Comparison of ENCODE assay signal across 13 mouse cellular contexts in genomic region chr15:84593514-84593913, GRCm38 (mm10). TPM values are rescaled to one million over a fixed set of nuclear protein-coding genes. Genes with fewer than 3 reads are reported as not detected.
A peak's percentile ranks its signal among the peaks of the same experiment; 100 is the strongest.
DNase-seq lines count a peak whose midpoint lies in the region; ATAC-seq and TF ChIP-seq lines count a peak whose summit lies in the region.
"Had no signal": no experiment of that assay in that cellular context is flagged by ENCODE, and none has a peak within 500 bp of the region (broad histone marks: within the 10 kb centered on the region; RNA-seq: fewer than 3 reads in every experiment).

No protein-coding gene starts in this region.

- TF ChIP-seq CTCF in kidney, postnatal 0 days (IDR thresholded peaks at IDR 0.05; ENCODE audit: low read depth): peak; percentile 68
- peak; percentile 56 for TF ChIP-seq CTCF in brain, embryonic 14.5 days (IDR thresholded peaks at IDR 0.05; ENCODE audit: borderline replicate concordance, extremely low read depth, insufficient read depth, insufficient read length)

- H3K36me3 ChIP-seq in kidney, postnatal 0 days (ENCODE audit: insufficient read depth, low read length): no peaks in the 10 kb centered on the region
- no peaks in the 10 kb centered on the region for H3K36me3 ChIP-seq in kidney, embryonic 16.5 days (ENCODE audit: insufficient read depth, low read length)
- H3K36me3 ChIP-seq in midbrain, embryonic 11.5 days (ENCODE audit: control insufficient read depth, insufficient read depth, low read length): no peaks in the 10 kb centered on the region
- H3K36me3 ChIP-seq: intestine, embryonic 15.5 days had no signal

- no peak overlapping the region for H3K9ac ChIP-seq in kidney, postnatal 0 days (ENCODE audit: low read depth, low read length)
- no peak overlapping the region for H3K9ac ChIP-seq in kidney, embryonic 16.5 days (replicated peaks; ENCODE audit: low read length)
- H3K9ac ChIP-seq in midbrain, embryonic 11.5 days (ENCODE audit: low read length): peak overlapping the region; percentile 10; the same call in 1 of the 2 replicates
- H3K9ac ChIP-seq: intestine, embryonic 15.5 days had no signal

- H3K27ac ChIP-seq in kidney, postnatal 0 days: no peak overlapping the region
- H3K27ac ChIP-seq in kidney, embryonic 16.5 days (ENCODE audit: low read length): no peak overlapping the region
- H3K27ac ChIP-seq in midbrain, embryonic 11.5 days (ENCODE audit: low read depth, low read length): no peak overlapping the region; the same call in 1 of the 2 replicates
- H3K27ac ChIP-seq: intestine, embryonic 15.5 days had no signal

- no peak for TF ChIP-seq POLR2A in brain, embryonic 14.5 days (IDR thresholded peaks at IDR 0.05; ENCODE audit: borderline replicate concordance, extremely low read depth, insufficient read depth, insufficient read length, poor library complexity, severe bottlenecking)

- no peaks in the 10 kb centered on the region for H3K4me1 ChIP-seq in kidney, postnatal 0 days (replicated peaks; ENCODE audit: insufficient read depth, low read length)
- H3K4me1 ChIP-seq in kidney, embryonic 16.5 days (ENCODE audit: insufficient read depth, low read length): peaks cover 13% of the 10 kb centered on the region
- H3K4me1 ChIP-seq in midbrain, embryonic 11.5 days (ENCODE audit: control insufficient read depth, insufficient read depth, low read length): peaks cover 12% of the 10 kb centered on the region
- H3K4me1 ChIP-seq: intestine, embryonic 15.5 days had no signal

- ATAC-seq in kidney, postnatal 0 days (replicated peaks; ENCODE audit: low FRiP score, low read depth): no peak
- no peak for ATAC-seq in kidney, embryonic 16.5 days (ENCODE audit: low FRiP score, low TSS enrichment)
- ATAC-seq in midbrain, embryonic 11.5 days (ENCODE audit: low FRiP score): 0 out of 2 replicates have a peak, but pooled peaks have one; percentile 22
- ATAC-seq in megakaryocyte-erythroid progenitor cell, adult 5-6 weeks (replicated peaks; ENCODE audit: low FRiP score, low TSS enrichment, poor library complexity, severe bottlenecking): no peak
- ATAC-seq: activated CD4-positive, CD25-positive, alpha-beta regulatory T cell, adult 4 months; intestine, embryonic 15.5 days had no signal

- H3K4me2 ChIP-seq in kidney, postnatal 0 days (ENCODE audit: low read length): no peak overlapping the region
- no peak overlapping the region for H3K4me2 ChIP-seq in kidney, embryonic 16.5 days (replicated peaks; ENCODE audit: low read depth, low read length)
- no peak overlapping the region for H3K4me2 ChIP-seq in midbrain, embryonic 11.5 days
- H3K4me2 ChIP-seq: intestine, embryonic 15.5 days had no signal

- H3K9me3 ChIP-seq in kidney, postnatal 0 days (replicated peaks; ENCODE audit: low read length): no peaks in the 10 kb centered on the region
- H3K9me3 ChIP-seq in kidney, embryonic 16.5 days (ENCODE audit: low read length): no peaks in the 10 kb centered on the region
- H3K9me3 ChIP-seq in midbrain, embryonic 11.5 days (ENCODE audit: control insufficient read depth, low read length): no peaks in the 10 kb centered on the region
- H3K9me3 ChIP-seq: intestine, embryonic 15.5 days had no signal

- no peaks in the 10 kb centered on the region for H3K27me3 ChIP-seq in kidney, postnatal 0 days (ENCODE audit: insufficient read depth, low read length)
- no peaks in the 10 kb centered on the region for H3K27me3 ChIP-seq in kidney, embryonic 16.5 days (ENCODE audit: insufficient read depth, low read length)
- H3K27me3 ChIP-seq in midbrain, embryonic 11.5 days (ENCODE audit: control insufficient read depth, insufficient read depth, low read length): no peaks in the 10 kb centered on the region
- H3K27me3 ChIP-seq: intestine, embryonic 15.5 days had no signal

- DNase-seq in kidney, postnatal 0 days (ENCODE audit: low spot score): peak; percentile 68
- peak; percentile 38 to 40 for DNase-seq in B cell, adult 2 months
- DNase-seq in brain, embryonic 14.5 days (ENCODE audit: low read depth): peak; percentile 68
- DNase-seq in midbrain, embryonic 11.5 days (ENCODE audit: low spot score, missing footprints): peak; percentile 91
- no peak for DNase-seq in adrenal gland, postnatal 4 days (ENCODE audit: low spot score in 2 of 2)
- DNase-seq in adrenal gland, adult 2 months: no peak
- DNase-seq: cerebellum, adult 9-11 months; left cerebral cortex, postnatal 4 days; thymus, postnatal 25 days had no signal

- WGBS in kidney, postnatal 0 days: 9% methylated on average over 9 of the region's 9 CpGs
- 10% methylated on average over 9 of the region's 9 CpGs for WGBS in kidney, embryonic 16.5 days
- 24% methylated on average over 9 of the region's 9 CpGs for WGBS in midbrain, embryonic 11.5 days

- H3K4me3 ChIP-seq in kidney, postnatal 0 days (replicated peaks; ENCODE audit: low read depth, low read length): no peak overlapping the region
- no peak overlapping the region for H3K4me3 ChIP-seq in kidney, embryonic 16.5 days (ENCODE audit: low read length)
- H3K4me3 ChIP-seq in midbrain, embryonic 11.5 days (ENCODE audit: low read depth, low read length): no peak overlapping the region
- H3K4me3 ChIP-seq: intestine, embryonic 15.5 days had no signal

RNA-seq across cellular contexts. Expression of gene Rtl6, which starts 35.9 kb away (rescaled TPM):
- polyA plus RNA-seq in kidney, postnatal 0 days (2015; fragmentation: Nextera tagmentation; extraction: Ambion mirVana): 11.2 and 11.6 TPM in 2 replicates
- polyA plus RNA-seq in kidney, embryonic 16.5 days (2015; fragmentation: Nextera tagmentation; extraction: Ambion mirVana): 16.6 and 17.7 TPM in 2 replicates
- 50.4 and 70.9 TPM in 2 replicates for polyA plus RNA-seq in brain, embryonic 14.5 days (2012; rRNA removed)
- 19.6 and 20.3 TPM in 2 replicates for polyA plus RNA-seq in midbrain, embryonic 11.5 days (2014; fragmentation: Nextera tagmentation; extraction: Ambion mirVana)
- 10 to 100 TPM; 14.5 to 16.6 TPM for total RNA-seq in adrenal gland, postnatal 4 days (2021)
- total RNA-seq in megakaryocyte-erythroid progenitor cell, adult 5-6 weeks (2014; fragmentation: Nextera tagmentation): 1.1 and 3.1 TPM in 2 replicates
- total RNA-seq in megakaryocyte-erythroid progenitor cell, adult 5-6 weeks (2017): 2.0 and 2.9 TPM in 2 replicates
- total RNA-seq in adrenal gland, adult 2 months (2021): 1 to 10 TPM; 3.9 to 8.9 TPM
- polyA plus RNA-seq in adrenal gland, adult 2 months (2012; rRNA removed): 9.1 and 10.1 TPM in 2 replicates

Comparison
In these comparisons a context has a peak if more than half of its experiments do, and no peak if none do; other contexts are left out.
1. DNase-seq: peak in kidney, postnatal 0 days (single experiment), B cell, adult 2 months (2 of 2), brain, embryonic 14.5 days (single experiment) and midbrain, embryonic 11.5 days (single experiment); none in adrenal gland, postnatal 4 days (0 of 2) and adrenal gland, adult 2 months (single experiment).